Mouse (Mus musculus): Measurements from ENCODE around the gene Sept1.

Gene Sept1

DNA sequence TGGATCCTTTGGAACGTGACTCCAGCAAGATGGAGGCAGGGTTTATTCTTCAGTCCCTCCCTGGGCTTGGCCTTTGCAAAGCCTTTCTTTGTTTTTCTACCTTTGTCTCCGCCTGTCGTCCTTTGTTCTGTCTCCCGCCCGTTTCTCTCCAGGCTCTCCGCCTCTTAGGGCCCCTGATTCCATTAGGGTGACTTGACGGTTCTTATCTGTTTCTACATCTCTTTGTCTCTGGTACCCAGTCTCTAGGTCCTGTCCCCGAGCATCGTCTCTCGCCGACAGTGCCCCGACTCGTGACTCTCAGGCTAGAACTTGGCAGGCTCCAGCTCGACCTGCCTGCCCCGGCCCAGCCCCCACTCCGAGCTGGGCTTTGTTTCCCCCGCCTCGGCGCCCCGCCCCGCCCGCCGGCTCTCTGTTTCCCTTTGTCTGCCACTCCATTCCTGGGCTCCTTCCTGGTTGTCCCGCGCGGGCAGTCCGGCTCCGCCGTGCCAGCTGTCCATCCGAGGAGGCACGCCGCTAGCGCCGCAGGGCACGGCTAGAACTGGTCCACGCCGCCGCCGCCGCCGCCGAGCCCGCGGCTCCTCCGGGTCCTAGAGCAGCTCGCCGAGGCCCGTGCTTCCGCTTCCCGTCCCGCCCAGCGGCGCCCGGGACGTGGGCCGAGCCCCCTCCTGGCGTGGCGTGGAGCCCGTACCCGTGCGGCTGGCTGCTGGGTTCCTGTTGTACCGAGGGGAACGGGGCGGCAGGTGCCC, at the start of gene Sept1, which contains the start of gene Zfp553:
Gene Sept1 (minus strand): TSS at position 509 of the 746 bp plus-strand sequence.
Gene Zfp553 (plus strand): TSS at position 440 of the 746 bp plus-strand sequence.
- DNase-seq (ENCODE audit: low read depth, low spot score): no peak

DNA sequence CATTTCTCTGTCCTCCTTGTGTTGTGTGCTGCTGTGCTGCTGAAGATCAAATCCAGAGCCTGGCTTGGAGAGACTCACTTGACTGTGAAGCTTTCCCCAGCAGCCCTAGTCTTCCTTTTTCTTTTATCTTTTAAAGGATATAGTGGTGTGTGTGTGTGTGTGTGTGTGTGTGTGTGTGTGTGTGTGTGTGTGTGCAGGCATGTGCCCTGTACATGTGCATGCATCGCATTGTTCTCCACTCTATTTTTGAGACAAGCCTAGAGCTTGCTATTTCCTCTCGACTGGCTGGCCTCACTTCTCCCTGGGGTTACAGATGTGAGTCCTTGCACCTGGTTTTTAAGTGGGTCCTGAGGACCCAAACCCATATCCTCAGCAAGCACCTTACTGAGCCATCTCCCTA, 49.3 kb upstream of the Sept1 start:
- no peak for DNase-seq (ENCODE audit: low read depth, low spot score)

DNA sequence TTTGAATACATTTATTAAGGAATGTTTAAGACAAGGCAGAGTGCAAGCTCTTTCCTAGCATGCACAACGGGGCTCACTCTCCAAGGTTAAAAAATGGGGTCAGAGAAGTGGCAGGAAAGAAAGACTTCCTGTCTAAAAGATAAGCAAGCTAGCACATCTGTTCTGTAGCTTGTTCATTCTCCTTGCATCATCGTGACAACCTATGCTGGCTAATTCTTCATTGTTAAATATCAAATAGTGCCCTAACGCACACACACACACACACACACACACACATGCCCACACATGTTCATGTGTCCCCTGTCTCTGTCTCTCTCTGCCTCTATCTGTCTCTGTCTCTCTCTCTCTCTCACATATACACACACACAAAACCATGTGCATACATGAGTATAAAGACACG, 48.2 kb upstream of the Sept1 start:
- DNase-seq (ENCODE audit: low read depth, low spot score): no peak

DNA sequence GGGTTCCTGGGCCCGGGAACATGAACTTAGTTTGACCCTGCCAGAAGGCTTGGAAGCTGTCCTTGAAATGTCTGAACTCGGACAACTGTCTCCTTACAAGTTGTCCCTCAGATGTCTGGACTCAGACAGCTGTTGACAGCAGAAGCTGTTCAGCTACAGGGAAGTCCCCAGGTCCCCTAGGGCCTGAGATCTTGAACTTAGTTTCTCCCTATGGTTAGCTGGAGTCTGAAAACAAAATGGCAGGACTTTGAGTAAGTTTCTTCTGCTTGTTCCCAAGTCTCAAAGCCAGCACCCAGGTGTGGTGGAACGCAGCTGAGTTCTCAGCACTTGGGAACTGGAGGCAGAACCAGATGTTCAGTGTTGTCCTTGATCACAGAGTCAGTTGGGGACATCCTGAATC, 47.2 kb upstream of the Sept1 start:
- no peak for DNase-seq (ENCODE audit: low read depth, low spot score)

DNA sequence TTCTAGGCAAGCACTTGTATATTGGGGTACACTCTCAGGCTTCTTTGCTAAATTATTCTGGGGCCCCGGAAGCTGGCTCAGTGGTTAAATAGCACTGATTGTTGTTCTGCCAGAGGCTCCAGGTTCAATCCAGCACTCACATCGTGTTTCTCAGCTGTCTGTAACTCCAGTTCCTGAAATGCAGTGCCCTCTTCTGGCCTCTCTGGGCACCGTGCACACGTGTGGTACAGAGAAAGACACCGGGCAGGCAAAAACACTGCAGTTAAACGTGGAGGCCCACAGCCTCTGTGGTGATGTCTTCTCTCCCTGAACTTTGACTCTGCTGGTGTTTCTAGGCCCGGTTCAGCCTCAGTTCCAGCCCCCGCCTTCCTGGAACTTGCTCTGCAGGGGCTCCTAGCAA, 45.4 kb upstream of the Sept1 start:
- DNase-seq (ENCODE audit: low read depth, low spot score): no peak

DNA sequence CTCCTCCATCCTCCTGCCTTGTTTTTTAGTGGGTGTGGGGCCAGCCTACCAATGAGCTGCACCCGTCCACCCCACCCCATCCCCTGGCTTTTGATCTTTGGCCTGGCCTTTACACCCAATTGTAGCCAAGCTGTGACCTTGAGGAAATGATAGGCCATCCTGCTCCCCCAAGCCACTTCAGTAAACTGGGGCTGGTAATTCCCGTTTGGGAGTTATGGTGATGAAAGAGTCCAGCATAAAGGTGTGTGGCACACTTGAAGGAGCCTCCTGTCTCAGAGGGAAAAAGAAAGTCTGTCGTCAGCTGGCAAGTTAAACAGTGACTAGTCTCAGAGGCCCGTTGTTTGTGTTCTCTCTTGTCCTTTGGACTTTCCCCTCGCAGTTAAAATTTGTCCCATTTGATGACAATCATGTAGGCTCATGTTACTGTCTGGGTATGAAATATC, 43.6 kb upstream of the Sept1 start:
- DNase-seq (ENCODE audit: low read depth, low spot score): no peak

DNA sequence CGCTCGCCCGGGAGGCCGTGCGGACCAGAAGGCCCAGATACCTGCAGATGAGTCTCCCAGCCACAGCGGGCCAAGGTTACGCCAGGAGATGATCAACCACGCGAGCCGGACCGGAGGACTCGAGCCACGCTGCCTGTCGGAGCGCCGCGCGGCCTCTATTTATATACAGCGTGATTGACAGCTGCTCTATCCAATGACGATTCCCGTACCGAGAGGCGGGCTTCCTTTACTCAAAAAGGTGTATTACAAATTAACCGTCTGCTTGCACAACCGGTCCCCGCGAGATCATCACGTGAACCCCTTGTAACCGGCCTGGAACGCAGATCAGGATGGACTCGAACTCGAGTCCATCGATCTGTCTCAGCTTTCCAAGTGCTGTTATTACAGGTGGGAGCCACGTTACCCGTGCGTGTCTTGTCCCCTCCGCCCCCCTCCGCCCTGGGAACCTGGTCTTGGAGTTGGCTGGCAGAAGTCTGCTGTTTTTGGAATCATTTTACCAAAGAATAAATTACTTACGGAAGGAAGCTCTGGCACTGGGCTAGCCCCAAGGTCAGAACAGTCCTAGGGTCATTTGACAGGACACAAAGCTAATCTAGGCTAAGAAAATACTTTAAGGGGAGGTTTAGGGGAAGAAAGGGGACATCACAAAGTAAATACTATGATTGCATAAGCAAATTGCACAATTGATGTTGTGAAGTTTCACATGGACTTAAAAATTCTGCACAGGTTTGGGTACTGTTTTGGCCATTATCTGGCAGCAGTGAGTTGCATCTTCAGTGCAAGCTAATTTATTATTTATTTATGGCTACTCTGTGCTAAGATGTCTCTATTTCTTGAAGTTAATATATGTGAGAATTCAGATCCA, 41.2 kb upstream of the Sept1 start, which contains the start of gene Sephs2:
Gene Sephs2 (minus strand): TSS at position 131 of the 865 bp plus-strand sequence.
- DNase-seq (ENCODE audit: low read depth, low spot score): peak; percentile 81

DNA sequence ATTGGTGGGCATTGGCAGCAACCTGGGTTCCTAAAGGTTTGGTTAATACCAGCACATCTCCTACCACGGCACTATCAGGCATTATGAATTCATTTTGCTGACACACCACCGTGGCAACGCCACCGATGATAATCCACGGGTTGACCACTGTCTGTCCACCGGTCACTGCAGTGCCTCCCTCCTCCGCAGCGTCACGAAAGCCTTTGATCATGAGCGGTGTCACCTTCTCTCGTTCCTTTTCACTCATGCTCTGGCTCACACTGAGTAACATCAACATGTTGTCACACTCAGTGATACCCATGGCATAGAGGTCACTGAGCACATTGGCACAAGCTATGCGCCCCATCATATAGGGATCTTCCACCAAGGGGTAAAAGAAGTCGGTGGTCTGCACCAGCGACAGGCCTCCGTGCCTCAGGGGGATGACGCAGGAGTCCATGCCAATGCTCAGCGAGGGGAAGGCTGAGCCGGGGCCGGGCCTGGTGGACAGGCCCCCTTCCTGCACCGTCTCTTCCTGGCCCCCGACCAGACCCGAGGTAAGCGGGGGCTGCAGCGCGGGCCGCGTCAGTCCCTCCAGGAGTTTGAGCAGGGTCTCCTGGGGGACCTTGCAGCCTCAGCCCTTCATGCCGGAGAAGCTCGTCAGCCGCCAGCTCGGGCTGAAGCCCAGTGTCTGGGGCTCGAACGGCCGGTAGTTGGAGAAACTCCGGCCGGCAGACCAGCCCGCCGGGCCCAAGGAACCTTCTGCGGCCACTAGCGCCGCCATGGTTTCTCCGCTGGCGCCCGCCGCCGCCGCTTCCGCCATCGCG, 40.4 kb upstream of the Sept1 start:
- DNase-seq (ENCODE audit: low read depth, low spot score): no peak

DNA sequence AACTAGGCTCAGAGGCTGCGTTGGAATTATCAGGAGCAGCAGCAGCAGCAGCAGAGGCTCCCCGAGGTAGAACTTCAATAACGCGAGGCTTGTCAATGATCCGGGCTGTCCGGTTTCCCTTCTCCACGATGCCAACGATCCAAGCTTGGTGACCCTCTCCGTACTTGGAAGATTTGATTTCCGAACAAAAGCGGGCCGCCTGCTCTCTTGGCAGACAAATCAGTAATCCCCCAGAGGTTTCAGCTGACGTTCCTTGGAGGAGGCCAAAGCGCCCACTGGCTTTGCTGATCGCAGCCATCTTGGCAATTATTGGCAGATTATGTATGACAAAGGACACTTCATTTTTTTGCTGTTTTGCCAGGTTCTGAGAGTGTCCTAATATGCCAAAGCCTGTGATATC, 39.6 kb upstream of the Sept1 start:
- DNase-seq (ENCODE audit: low read depth, low spot score): no peak

DNA sequence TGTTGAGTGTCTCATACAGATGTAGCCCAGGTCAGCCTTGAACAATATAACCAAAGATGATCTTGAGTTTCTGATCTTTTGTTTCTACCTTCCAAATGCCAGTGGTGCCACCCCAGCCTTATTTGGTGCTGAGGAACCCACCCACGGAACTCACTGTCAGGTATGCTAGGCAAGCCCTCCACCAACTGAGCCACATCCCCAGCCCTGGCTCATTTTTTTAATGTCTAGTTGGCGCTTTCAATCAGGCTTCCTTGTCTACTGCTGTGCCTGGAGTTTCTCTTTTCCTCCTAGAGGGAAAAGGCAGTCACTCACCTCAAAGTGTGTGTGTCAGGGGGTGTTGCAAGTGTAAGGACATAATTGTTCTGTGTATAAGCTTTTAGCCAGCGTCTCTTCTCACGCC, 38.2 kb upstream of the Sept1 start:
- no peak for DNase-seq (ENCODE audit: low read depth, low spot score)

DNA sequence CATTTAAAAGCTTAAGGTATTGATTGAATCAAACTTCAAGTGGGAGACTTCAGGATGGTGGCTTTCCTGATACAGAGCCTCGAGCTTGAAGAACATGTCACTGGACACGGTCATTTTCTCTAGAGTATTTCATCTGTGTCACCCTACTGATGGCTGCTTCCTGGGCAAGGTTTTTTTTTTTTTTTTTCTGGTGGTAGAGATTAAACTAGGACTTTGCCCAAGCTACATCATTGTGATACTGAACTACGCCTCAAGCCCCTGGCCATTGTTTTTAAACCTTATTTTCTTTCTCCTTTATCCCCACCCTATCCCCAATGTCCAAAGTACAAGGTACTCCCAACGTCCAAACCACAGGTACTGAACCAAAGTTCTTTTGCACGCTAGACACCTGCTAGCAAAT, 37.7 kb upstream of the Sept1 start:
- no peak for DNase-seq (ENCODE audit: low read depth, low spot score)

DNA sequence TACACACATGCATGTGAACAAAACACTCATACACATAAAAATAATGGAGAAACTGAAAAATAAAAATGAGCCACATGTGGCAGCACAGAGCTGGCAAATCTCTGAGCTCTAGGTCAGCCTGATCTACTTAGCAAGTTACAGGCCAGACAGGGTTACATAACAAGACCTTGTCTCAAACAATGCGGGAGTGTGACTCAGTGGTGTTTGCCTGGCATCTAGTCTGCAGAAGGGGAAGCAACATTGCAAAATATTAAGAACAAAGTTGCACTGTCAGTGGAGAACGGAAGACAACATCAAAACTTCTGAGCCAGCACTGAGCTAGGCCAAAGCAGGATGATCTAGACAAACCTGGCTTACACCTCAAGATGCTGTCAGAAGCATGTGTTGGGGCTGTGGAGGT, 37.3 kb upstream of the Sept1 start:
- DNase-seq (ENCODE audit: low read depth, low spot score): no peak

DNA sequence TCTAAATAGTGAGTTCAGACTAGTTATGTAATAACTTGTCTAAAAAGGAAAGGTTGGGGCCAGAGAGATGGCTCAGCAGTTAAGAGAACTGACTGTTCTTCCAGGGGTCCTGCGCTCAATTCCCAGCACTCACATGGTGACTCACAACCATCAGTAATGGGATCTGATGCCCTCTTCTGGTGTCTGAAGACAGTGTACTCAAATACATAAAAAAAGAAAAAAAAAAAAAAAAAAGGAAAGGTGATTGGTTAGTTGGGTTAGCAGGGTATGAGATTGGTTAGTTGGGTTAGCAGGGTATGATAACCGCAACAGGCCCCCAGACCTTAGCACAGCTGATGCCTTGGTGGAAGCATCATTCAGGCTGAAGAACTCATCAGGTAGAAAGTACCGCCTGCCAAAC, 30.6 kb upstream of the Sept1 start:
- no peak for DNase-seq (ENCODE audit: low read depth, low spot score)

DNA sequence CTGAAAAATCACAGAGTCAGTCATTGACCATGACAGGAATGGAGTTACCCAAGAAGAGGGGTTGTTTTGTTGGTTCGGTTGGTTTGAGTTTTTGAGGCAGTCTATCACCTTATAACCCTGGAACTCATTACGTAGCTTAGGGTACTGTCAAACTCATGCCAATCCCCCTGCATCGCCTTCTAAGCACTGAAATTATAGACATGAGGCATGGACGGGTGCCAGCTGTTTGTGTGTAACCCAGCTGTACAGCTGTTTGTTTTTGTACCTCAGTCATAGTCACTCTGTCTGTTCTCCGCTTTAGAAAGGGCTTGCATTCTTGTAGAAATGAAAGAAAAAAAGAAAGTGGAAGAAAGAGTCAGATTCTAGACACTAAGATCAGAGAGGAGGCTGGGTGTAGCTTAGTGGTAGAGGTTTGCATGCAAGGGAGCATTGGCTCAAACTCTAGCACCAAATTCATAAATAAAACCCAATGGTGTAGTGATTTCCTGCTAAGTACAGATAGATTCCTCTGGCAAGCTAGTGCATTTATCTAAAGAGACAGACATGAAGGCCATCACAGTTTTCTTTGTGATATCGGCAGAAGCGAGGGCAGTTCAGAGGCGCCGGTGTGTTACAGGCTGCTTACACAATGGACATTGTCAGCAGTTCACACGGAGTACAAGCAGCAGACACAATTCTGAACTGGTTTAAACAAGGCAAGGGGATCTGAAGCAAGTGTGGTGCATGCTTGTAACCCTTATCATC, 29.5 kb upstream of the Sept1 start:
- no peak for DNase-seq (ENCODE audit: low read depth, low spot score)

DNA sequence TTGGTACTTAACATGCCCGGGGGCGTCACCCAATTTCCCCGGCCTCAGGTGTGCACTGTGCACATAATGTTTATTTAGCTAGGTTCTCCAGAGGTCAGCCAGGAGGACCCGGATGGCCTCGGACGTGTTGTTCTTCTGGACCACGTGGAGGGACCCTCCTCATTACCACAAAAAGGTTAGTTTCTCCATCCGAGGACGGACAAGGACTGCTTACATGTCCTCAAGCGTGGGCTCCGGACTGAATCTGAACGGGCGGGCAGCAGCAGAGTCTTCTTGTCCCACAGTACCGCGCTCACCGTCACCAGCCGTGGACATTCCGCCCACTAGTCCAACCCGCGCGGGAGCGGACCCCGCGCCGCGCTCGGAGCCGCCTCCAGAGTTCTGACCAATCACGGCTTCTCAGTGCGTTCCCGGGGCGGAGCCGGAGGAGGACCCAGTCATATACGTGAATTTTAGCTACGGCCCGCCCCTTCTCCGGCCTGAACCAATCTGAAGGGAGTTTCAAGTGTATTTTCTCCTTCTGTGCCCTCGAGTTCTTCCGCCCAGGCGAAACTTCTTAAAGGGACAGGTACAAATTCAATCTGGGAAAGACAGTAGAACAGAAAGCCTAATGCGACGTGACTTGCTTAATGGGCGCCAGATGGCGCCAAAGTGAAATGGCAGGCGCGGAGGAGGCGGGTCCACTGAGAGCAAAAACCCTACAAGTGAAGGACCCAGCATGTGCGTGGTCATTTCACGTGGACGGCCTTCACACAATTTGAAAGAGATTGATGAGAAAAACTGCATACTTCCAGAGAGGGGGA, 27.6 kb upstream of the Sept1 start, which contains the start of gene Dctpp1:
Gene Dctpp1 (minus strand): TSS at position 401 of the 803 bp plus-strand sequence.
- DNase-seq (ENCODE audit: low read depth, low spot score): peak; percentile 98

DNA sequence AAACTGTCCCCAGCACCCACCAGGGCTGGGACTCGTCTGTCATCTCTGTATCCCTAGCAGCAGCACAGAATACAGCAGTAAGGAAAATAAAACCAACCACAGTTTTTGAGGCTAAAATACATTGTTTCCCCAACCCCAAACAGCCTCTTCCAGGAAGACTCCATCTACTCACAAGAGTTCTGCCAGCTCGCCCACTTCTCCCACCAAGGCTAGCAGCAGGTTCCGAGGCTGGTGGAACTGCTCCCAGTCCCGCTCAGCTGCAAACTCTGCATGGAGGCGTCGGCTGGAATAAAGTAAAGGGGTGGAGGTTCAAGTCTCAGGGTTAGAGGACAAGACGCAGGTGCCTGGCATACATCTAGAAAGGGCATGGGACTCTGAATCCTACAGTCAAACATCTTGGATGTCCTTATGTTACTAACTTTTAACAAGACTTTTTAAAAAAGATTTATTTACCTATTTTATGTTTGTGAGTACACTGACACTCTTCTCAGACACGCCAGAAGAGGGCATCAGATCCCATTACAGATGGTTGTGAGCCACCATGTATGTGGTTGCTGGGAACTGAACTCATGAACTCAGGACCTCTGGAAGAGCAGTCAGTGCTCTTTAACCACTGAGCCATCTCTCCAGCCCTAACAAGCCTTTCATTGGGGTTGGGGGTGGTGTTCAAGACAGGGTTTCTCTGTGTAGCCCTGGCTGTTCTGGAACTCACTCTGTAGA, 26.4 kb upstream of the Sept1 start:
- DNase-seq (ENCODE audit: low read depth, low spot score): no peak

DNA sequence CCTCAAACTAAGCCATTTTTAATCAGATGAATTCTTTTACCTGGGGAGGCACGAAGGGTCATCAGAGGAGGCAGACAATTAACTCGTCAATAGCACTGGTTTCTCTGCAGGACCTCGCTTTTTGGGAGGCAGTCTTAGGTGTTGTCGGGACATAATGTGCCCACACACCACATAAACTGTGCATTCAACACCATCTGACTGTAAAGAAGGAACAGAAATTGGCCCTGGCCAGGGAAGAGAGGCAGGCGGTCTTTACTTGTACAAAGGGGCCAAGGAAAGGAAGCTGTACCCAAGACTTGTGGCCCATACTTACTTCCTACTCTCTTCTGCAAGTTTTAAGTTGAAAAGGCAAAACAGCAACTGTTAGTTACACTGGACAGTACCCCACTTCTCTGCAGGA, 23.6 kb upstream of the Sept1 start:
- no peak for DNase-seq (ENCODE audit: low read depth, low spot score)

DNA sequence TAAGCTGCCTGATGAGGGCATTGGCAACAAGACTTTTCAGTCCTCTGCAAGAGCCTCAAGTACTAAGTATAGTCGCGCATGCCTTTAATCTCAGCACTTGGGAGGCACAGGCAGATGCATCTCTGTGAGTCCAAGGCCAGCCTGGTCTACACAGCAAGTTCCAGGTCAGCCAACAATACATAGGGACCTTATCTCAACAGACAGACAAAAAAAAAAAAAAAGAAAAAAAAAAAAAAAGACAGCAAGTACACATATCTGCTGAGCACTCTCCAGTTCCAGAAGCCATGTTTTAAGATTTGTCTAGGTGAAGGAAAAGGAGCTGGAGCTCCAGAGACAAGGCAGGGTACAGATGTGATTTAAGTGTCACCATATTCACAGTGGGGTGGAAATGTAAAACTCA, 23.0 kb upstream of the Sept1 start:
- DNase-seq (ENCODE audit: low read depth, low spot score): no peak

DNA sequence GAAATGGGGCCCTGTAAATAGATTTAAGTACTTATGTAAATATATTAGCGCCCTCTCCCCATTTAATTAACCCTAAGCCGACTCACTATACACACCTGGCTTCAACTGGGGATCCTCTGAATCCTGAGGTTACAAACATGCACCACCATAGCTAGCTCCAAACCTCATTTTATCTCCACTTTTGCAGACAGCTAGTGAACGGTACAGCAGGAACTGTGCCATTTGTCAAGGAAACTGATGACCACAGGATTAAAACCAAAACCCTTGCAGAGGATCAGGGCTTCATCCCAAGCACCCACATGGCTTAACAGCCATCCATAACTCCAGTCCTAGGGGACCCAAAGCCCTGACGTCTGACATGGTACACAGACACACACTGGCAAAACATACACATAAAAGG, 22.1 kb upstream of the Sept1 start:
- DNase-seq (ENCODE audit: low read depth, low spot score): no peak

Measured in brain, embryonic 18.5 days (tissue).